Mouse (Mus musculus) MEL (cell line): ENCODE results near the gene Ctxn2. TPM values are rescaled to one million over a fixed set of nuclear protein-coding genes. Genes with fewer than 3 reads are reported as not detected.
"Not testable (repeated sequence)": the region's sequence is repeated elsewhere in the genome, so short reads cannot be mapped to it uniquely, and the experiment has no call there.

Experiments used
- DNase-seq: peaks from one replicate; pipeline ENCODE4 v3.0.0; 2011; ENCODE audit warnings: low read depth, low spot score
- H3K27ac ChIP-seq: 2 replicates; pipeline ENCODE4 v1.5.1; 2012; ENCODE audit warnings: low read depth, mild to moderate bottlenecking, control low read depth, low read length, moderate library complexity; ENCODE audit not compliant: control insufficient read depth
- H3K27me3 ChIP-seq, 2 experiments: fragments of 150-350 bp in 1 of 2; sonication (generic) in 1 of 2; 2 replicates each; pipeline ENCODE4 v1.6.1; 2012; ENCODE audit warnings: low read length in 2 of 2, mild to moderate bottlenecking in 2 of 2, improper control_type of control experiment in 1 of 2, moderate library complexity in 1 of 2; ENCODE audit not compliant: insufficient read depth in 2 of 2, control insufficient read depth in 1 of 2
- H3K36me3 ChIP-seq, 2 experiments: 2 replicates each; pipeline ENCODE4 v1.6.1; 2012 to 2014; ENCODE audit warnings: low read length in 2 of 2, improper control_type of control experiment in 1 of 2, inconsistent platforms in 1 of 2, mild to moderate bottlenecking in 1 of 2; ENCODE audit not compliant: insufficient read depth in 2 of 2, control insufficient read depth in 1 of 2
- H3K4me1 ChIP-seq, 2 experiments: fragments of 150-350 bp in 1 of 2; sonication (generic) in 1 of 2; 2 replicates each; pipeline ENCODE4 v1.6.1; 2012; ENCODE audit warnings: low read length in 2 of 2, improper control_type of control experiment in 1 of 2, mild to moderate bottlenecking in 1 of 2; ENCODE audit not compliant: insufficient read depth in 2 of 2, control insufficient read depth in 1 of 2
- H3K4me3 ChIP-seq, 2 experiments: fragments of 150-350 bp in 1 of 2; sonication (generic) in 1 of 2; 2 replicates each; pipeline ENCODE4 v1.5.1; 2012; ENCODE audit warnings: low read depth in 2 of 2, low read length in 2 of 2, mild to moderate bottlenecking in 2 of 2, moderate library complexity in 2 of 2, control low read depth in 1 of 2, improper control_type of control experiment in 1 of 2; ENCODE audit not compliant: control insufficient read depth in 1 of 2, insufficient read depth in 1 of 2
- H3K79me2 ChIP-seq: 2 replicates; pipeline ENCODE4 v1.6.1; 2012; ENCODE audit warnings: mild to moderate bottlenecking, low read length, moderate library complexity; ENCODE audit not compliant: control insufficient read depth, poor library complexity, insufficient read depth
- H3K9ac ChIP-seq: 2 replicates; pipeline ENCODE4 v1.6.1; 2012; ENCODE audit warnings: low read depth, mild to moderate bottlenecking, control low read depth, low read length, moderate library complexity; ENCODE audit not compliant: control insufficient read depth, poor library complexity, severe bottlenecking
- H3K9me3 ChIP-seq: fragments of 150-350 bp; sonication (generic); replicated peaks from 2 replicates; pipeline ENCODE4 v1.6.1; 2012; ENCODE audit warnings: mild to moderate bottlenecking, low read length, improper control_type of control experiment, moderate library complexity; ENCODE audit not compliant: insufficient read depth
- BHLHE40 ChIP-seq: IDR thresholded peaks from 2 replicates; pipeline ENCODE4 v1.6.1; 2012; ENCODE audit warnings: low read depth, mild to moderate bottlenecking, inconsistent platforms, low read length, improper control_type of control experiment, borderline replicate concordance
- CHD1 ChIP-seq: IDR thresholded peaks from 2 replicates; pipeline ENCODE4 v1.6.1; 2012; ENCODE audit warnings: low read depth, mild to moderate bottlenecking, inconsistent platforms, low read length, improper control_type of control experiment
- ELF1 ChIP-seq: IDR thresholded peaks from 2 replicates; pipeline ENCODE4 v1.6.1; 2014; ENCODE audit warnings: low read depth, mild to moderate bottlenecking, inconsistent platforms, low read length, improper control_type of control experiment, moderate library complexity
- GABPA ChIP-seq: IDR thresholded peaks from 2 replicates; pipeline ENCODE4 v1.6.1; 2012; ENCODE audit warnings: low read depth, mild to moderate bottlenecking, inconsistent platforms, low read length, improper control_type of control experiment, moderate library complexity
- JUND ChIP-seq: IDR thresholded peaks from 2 replicates; pipeline ENCODE4 v1.6.1; 2011; ENCODE audit warnings: low read depth, mild to moderate bottlenecking, improper control_type of control experiment, low read length
- MEF2A ChIP-seq: IDR thresholded peaks from 2 replicates; pipeline ENCODE4 v1.6.1; 2014; ENCODE audit warnings: low read depth, mild to moderate bottlenecking, inconsistent platforms, low read length, improper control_type of control experiment; ENCODE audit not compliant: poor library complexity, insufficient replicate concordance, severe bottlenecking; ENCODE audit errors: extremely low read depth
- NELFE ChIP-seq: IDR thresholded peaks from 2 replicates; pipeline ENCODE4 v1.6.1; 2011; ENCODE audit warnings: low read depth, low read length, improper control_type of control experiment
- POLR2A ChIP-seq, 2 experiments: IDR thresholded peaks; 2 replicates each; pipeline ENCODE4 v1.6.1; 2011 to 2012; ENCODE audit warnings: low read length in 2 of 2, mild to moderate bottlenecking in 2 of 2, control low read depth in 1 of 2, improper control_type of control experiment in 1 of 2, low read depth in 1 of 2, moderate library complexity in 1 of 2; ENCODE audit not compliant: control insufficient read depth in 1 of 2, insufficient read depth in 1 of 2, poor library complexity in 1 of 2
- TAL1 ChIP-seq: IDR thresholded peaks from 2 replicates; pipeline ENCODE4 v1.6.1; 2012; ENCODE audit warnings: mild to moderate bottlenecking, inconsistent platforms, low read length, moderate library complexity, mixed read lengths
- TCF12 ChIP-seq: IDR thresholded peaks from 2 replicates; pipeline ENCODE4 v1.6.1; 2014; ENCODE audit warnings: low read depth, mild to moderate bottlenecking, inconsistent platforms, low read length, improper control_type of control experiment, moderate library complexity
- UBTF ChIP-seq: IDR thresholded peaks from 2 replicates; pipeline ENCODE4 v1.6.1; 2012; ENCODE audit warnings: low read depth, mild to moderate bottlenecking, inconsistent platforms, low read length, improper control_type of control experiment, moderate library complexity, borderline replicate concordance; ENCODE audit not compliant: insufficient read depth
- USF2 ChIP-seq, 2 experiments: IDR thresholded peaks; 2 replicates each; pipeline ENCODE4 v1.6.1; 2011 to 2012; ENCODE audit warnings: improper control_type of control experiment in 2 of 2, low read length in 2 of 2, borderline replicate concordance in 1 of 2, inconsistent platforms in 1 of 2, low read depth in 1 of 2, mild to moderate bottlenecking in 1 of 2; ENCODE audit not compliant: insufficient read depth in 1 of 2
- ZC3H11A ChIP-seq: IDR thresholded peaks from 2 replicates; pipeline ENCODE4 v1.6.1; 2012; ENCODE audit warnings: low read depth, mild to moderate bottlenecking, inconsistent platforms, low read length, improper control_type of control experiment
- ZNF384 ChIP-seq: IDR thresholded peaks from 2 replicates; pipeline ENCODE4 v1.6.1; 2012; ENCODE audit warnings: low read depth, mild to moderate bottlenecking, inconsistent platforms, low read length, improper control_type of control experiment
- polyA plus RNA-seq, 2 experiments: library from polyadenylated mRNA; stranded (reverse) in 1 of 2; unstranded in 1 of 2; fragments of >175 nt in 1 of 2; fragments of >200 nt in 1 of 2; gene quantifications; 2 replicates each; pipeline versions ENCODE4 v1.2.1 to v1.2.4; 2012; ENCODE audit warnings: low replicate concordance in 2 of 2, low read depth in 1 of 2; ENCODE audit not compliant: insufficient read length in 2 of 2, insufficient read depth in 1 of 2, missing spikeins in 1 of 2
- total RNA-seq: library from RNA; depleted of rRNA; stranded (reverse); fragments of 300-350 nt; gene quantifications from 2 replicates; pipeline ENCODE4 v1.2.3, GENCODE M21; 2012

Ctxn2 gene
- total and polyA plus RNA-seq, 3 experiments, result not detected

DNA sequence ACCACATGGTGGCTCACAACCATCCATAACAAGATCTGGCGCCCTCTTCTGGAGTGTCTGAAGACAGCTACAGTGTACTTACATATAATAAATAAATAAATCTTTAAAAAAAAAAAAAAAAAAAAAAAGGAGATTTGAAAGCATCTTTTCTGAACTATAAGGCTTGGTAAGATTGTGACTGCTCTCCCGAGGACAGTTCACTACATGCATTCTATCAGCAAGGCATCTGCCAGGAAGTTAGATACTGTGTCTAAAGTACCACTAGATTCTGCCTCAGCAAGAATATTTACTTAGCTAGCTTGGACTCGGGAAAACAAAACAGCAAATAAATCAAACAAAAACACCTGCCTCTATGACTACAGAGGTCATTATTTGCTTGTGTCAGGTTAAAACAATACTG is 44.4 kb upstream of the Ctxn2 start:
- peak; percentile 14 for DNase-seq
- peak; percentile 69 for TF ChIP-seq ZNF384
- H3K27me3 ChIP-seq, H3K4me1 ChIP-seq, H3K27ac ChIP-seq, H3K4me3 ChIP-seq, H3K9me3 ChIP-seq, H3K79me2 ChIP-seq, H3K9ac ChIP-seq: not testable (repeated sequence)
- H3K36me3 ChIP-seq, result peaks cover 0 to 53% of the 10 kb centered on the region in 2 experiments; a peak in 2 of 4 replicates

DNA sequence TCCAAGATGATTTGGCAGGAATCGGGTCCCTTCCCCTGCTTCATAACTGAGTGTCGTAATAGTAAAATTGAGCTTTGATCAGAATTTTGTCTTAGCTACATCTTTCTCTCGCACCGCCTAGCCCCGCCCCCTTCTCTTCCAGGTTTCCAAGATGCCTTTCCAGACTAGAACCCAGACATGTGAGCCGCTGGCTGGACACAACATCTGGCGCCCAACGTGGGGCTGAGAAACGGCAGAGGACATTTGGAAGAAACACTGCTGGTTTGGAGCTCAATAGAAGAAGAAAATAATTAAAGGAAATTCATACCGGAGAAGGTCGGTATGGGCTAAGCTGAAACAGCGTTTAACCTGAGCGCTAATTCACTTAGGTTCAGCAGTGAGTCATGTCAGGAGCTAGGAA is 32.0 kb upstream of the Ctxn2 start:
- not testable (repeated sequence) for H3K9ac ChIP-seq, H3K27me3 ChIP-seq, H3K9me3 ChIP-seq, H3K27ac ChIP-seq, H3K4me3 ChIP-seq, DNase-seq, H3K4me1 ChIP-seq, H3K79me2 ChIP-seq
- H3K36me3 ChIP-seq, result peaks cover 3 to 63% of the 10 kb centered on the region in 2 experiments; a peak in 3 of 4 replicates

DNA sequence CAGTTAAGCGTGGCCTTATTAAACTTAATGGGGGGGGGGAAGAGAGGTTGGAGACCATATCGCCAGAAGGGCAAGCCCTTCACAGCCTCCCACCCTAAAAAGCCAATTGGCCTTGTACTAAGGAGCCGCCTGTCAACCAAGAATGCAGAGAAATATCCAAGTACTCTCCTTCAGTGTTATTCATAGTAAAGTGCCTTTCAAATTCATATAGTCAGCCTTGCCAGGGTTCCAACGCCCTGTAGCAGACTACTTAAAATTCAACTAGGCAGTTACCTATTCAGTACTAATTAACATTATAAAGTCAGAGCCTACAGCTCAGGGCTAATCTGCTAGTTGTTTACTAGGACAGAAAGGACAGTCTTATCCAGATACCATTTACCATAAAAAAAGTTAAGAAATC is 30.0 kb upstream of the Ctxn2 start:
- H3K4me1 ChIP-seq, H3K27me3 ChIP-seq, DNase-seq, H3K9ac ChIP-seq, H3K27ac ChIP-seq, H3K9me3 ChIP-seq, H3K4me3 ChIP-seq, H3K79me2 ChIP-seq: not testable (repeated sequence)
- H3K36me3 ChIP-seq, result peaks cover 2 to 66% of the 10 kb centered on the region in 2 experiments; a peak in 3 of 4 replicates

DNA sequence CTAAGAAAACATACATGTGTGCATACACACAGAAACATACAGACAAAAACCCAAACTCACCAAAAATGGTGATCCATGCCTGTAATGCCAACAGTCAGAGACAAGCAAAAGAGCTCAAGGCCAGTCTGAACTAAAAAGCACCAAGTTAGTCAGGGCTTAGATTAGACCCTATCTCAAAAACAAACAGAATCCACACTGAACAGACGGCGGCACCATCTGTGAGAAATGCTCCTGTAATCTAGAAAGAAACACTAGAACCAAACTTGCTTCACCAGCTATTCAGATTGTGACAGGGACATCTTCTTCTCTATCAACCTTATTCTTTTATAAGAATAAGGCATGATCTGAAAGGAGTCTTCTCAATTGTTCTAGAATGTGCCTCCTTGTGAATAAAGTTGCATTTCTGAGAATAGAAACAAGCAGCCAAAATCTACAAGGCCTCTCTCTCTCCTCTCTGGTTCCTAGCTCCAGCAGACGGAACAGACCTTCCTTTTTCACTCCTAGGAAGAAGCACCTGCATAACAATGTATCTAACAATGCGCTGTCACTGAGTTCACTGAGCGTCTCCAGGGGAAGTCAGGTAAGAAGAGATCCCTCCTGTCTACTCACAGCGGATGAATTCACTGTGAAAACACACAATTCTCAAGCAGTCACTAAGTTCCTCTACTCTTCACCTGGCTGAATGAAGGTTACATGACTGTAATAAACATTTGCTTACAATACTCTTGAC is 16.9 kb upstream of the Ctxn2 start:
- H3K9ac ChIP-seq, result no peak overlapping the region

More for the DNA sequence above, 16.9 kb upstream of the Ctxn2 start:
- Histone ChIP-seq H3K4me3 (no peak overlapping the region), H3K79me2 (peaks cover 63% of the 10 kb centered on the region), H3K9me3 (no peaks in the 10 kb centered on the region), H3K36me3 (peaks cover 16 to 37% of the 10 kb centered on the region in 2 experiments), H3K27me3 (no peaks in the 10 kb centered on the region)
- no peak for DNase-seq
- TF ChIP-seq ZC3H11A (no peak), NELFE (no peak), MEF2A (no peak), TCF12 (no peak), TAL1 (no peak), USF2 (IDR thresholded peaks at IDR 0.05; ENCODE audit: borderline replicate concordance in 1 of 2, insufficient read depth in 1 of 2, low read depth in 1 of 2, low read length in 2 of 2) (no peak), JUND (no peak), BHLHE40 (no peak), GABPA (no peak), CHD1 (no peak), UBTF (no peak), POLR2A (IDR thresholded peaks at IDR 0.05; ENCODE audit: control insufficient read depth in 1 of 2, insufficient read depth in 1 of 2, low read depth in 1 of 2, low read length in 2 of 2, poor library complexity in 1 of 2) (no peak), ELF1 (no peak)
- TF ChIP-seq, all 39 proteins: peak for 0
- H3K27ac ChIP-seq, result no peak overlapping the region
- H3K4me1 ChIP-seq, result peaks cover 24 to 28% of the 10 kb centered on the region in 2 experiments
